32 mouse cellular contexts compared by ENCODE assay signal in the genomic region with DNA sequence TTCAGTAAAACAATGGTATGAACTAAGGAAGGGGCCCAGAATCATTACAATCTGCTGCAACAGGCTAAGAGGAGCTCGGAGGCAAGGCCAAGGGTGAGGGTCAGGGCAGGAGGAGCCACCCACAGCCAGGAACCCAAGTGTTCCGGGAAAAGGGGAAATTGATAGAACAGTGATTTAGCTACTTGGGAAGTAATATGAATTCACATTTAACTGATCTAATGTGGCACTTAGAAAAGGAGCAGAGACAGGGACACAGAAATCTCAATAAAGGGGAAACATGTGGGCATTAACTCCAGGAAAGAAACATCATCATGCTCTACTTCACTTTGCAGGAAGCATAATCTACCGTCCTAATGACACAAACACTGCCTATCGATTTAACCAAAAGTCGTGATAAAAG.
"Had no signal": no experiment of that assay in that cellular context is flagged by ENCODE, and none has a peak within 500 bp of the region (broad histone marks: within the 10 kb centered on the region; RNA-seq: fewer than 3 reads in every experiment).

No protein-coding gene starts in this region.

- H3K4me1 ChIP-seq: hindbrain, embryonic 15.5 days; intestine, embryonic 15.5 days; kidney, embryonic 15.5 days had no signal

- H3K4me3 ChIP-seq: heart, embryonic 10.5 days; heart, embryonic 12.5 days; heart, embryonic 13.5 days; heart, embryonic 15.5 days; hindbrain, embryonic 10.5 days; hindbrain, embryonic 12.5 days; hindbrain, embryonic 13.5 days; hindbrain, embryonic 15.5 days; intestine, embryonic 15.5 days; kidney, embryonic 15.5 days; layer of hippocampus, adult 2 months; left cerebral cortex, adult 2 months had no signal

- H3K9me3 ChIP-seq: heart, embryonic 10.5 days; heart, embryonic 15.5 days; hindbrain, embryonic 10.5 days; hindbrain, embryonic 12.5 days; hindbrain, embryonic 13.5 days; hindbrain, embryonic 15.5 days; intestine, embryonic 15.5 days; kidney, embryonic 15.5 days had no signal

- H3K27me3 ChIP-seq: heart, embryonic 12.5 days; heart, embryonic 13.5 days; heart, embryonic 15.5 days; hindbrain, embryonic 12.5 days; hindbrain, embryonic 13.5 days; hindbrain, embryonic 15.5 days; intestine, embryonic 15.5 days; kidney, embryonic 15.5 days had no signal

- H3K4me2 ChIP-seq: heart, embryonic 11.5 days; heart, embryonic 12.5 days; heart, embryonic 13.5 days; heart, embryonic 15.5 days; hindbrain, embryonic 12.5 days; hindbrain, embryonic 13.5 days; hindbrain, embryonic 14.5 days; hindbrain, embryonic 15.5 days; intestine, embryonic 15.5 days; kidney, embryonic 15.5 days had no signal

- H3K27ac ChIP-seq: heart, embryonic 10.5 days; heart, embryonic 13.5 days; heart, embryonic 15.5 days; hindbrain, embryonic 10.5 days; hindbrain, embryonic 12.5 days; hindbrain, embryonic 13.5 days; hindbrain, embryonic 14.5 days; hindbrain, embryonic 15.5 days; hindbrain, postnatal 0 days; intestine, embryonic 15.5 days; kidney, embryonic 15.5 days; kidney, postnatal 0 days; layer of hippocampus, adult 2 months; left cerebral cortex, adult 2 months had no signal

- ATAC-seq: hindbrain, embryonic 16.5 days; hindbrain, postnatal 0 days; inflammation-experienced regulatory T-cells, adult 6 months; intestine, embryonic 15.5 days; intestine, embryonic 16.5 days; intestine, postnatal 0 days had no signal

- H3K9ac ChIP-seq: heart, embryonic 12.5 days; heart, embryonic 13.5 days; heart, embryonic 15.5 days; hindbrain, embryonic 12.5 days; hindbrain, embryonic 13.5 days; hindbrain, embryonic 14.5 days; hindbrain, embryonic 15.5 days; intestine, embryonic 15.5 days; kidney, embryonic 15.5 days had no signal

- H3K36me3 ChIP-seq: heart, embryonic 10.5 days; heart, embryonic 12.5 days; heart, embryonic 15.5 days; hindbrain, embryonic 10.5 days; hindbrain, embryonic 12.5 days; hindbrain, embryonic 13.5 days; hindbrain, embryonic 15.5 days; intestine, embryonic 15.5 days; kidney, embryonic 15.5 days had no signal

- DNase-seq: heart, postnatal 10 days; heart, postnatal 14 days; heart, postnatal 36 days; heart, postnatal 4 days; kidney, adult 11 months; kidney, adult 18-20 months; kidney, postnatal 10 days; kidney, postnatal 14 days; kidney, postnatal 25 days; kidney, postnatal 4 days; layer of hippocampus, adult 9-11 months; layer of hippocampus, postnatal 36 days had no signal
